Mouse (Mus musculus) MEL (cell line): ENCODE results near the gene Nipbl. TPM values are rescaled to one million over a fixed set of nuclear protein-coding genes. Genes with fewer than 3 reads are reported as not detected.
A peak's percentile ranks its signal among the peaks of the same experiment; 100 is the strongest.

Experiments
- DNase-seq: peaks from one replicate; pipeline ENCODE4 v3.0.0; 2011; ENCODE audit warnings: low read depth, low spot score
- H3K27ac ChIP-seq: 2 replicates; pipeline ENCODE4 v1.5.1; 2012; ENCODE audit warnings: low read depth, mild to moderate bottlenecking, control low read depth, low read length, moderate library complexity; ENCODE audit not compliant: control insufficient read depth
- H3K27me3 ChIP-seq, 2 experiments: fragments of 150-350 bp in 1 of 2; sonication (generic) in 1 of 2; 2 replicates each; pipeline ENCODE4 v1.6.1; 2012; ENCODE audit warnings: low read length in 2 of 2, mild to moderate bottlenecking in 2 of 2, improper control_type of control experiment in 1 of 2, moderate library complexity in 1 of 2; ENCODE audit not compliant: insufficient read depth in 2 of 2, control insufficient read depth in 1 of 2
- H3K36me3 ChIP-seq, 2 experiments: 2 replicates each; pipeline ENCODE4 v1.6.1; 2012 to 2014; ENCODE audit warnings: low read length in 2 of 2, improper control_type of control experiment in 1 of 2, inconsistent platforms in 1 of 2, mild to moderate bottlenecking in 1 of 2; ENCODE audit not compliant: insufficient read depth in 2 of 2, control insufficient read depth in 1 of 2
- H3K4me1 ChIP-seq, 2 experiments: fragments of 150-350 bp in 1 of 2; sonication (generic) in 1 of 2; 2 replicates each; pipeline ENCODE4 v1.6.1; 2012; ENCODE audit warnings: low read length in 2 of 2, improper control_type of control experiment in 1 of 2, mild to moderate bottlenecking in 1 of 2; ENCODE audit not compliant: insufficient read depth in 2 of 2, control insufficient read depth in 1 of 2
- H3K4me3 ChIP-seq, 2 experiments: fragments of 150-350 bp in 1 of 2; sonication (generic) in 1 of 2; 2 replicates each; pipeline ENCODE4 v1.5.1; 2012; ENCODE audit warnings: low read depth in 2 of 2, low read length in 2 of 2, mild to moderate bottlenecking in 2 of 2, moderate library complexity in 2 of 2, control low read depth in 1 of 2, improper control_type of control experiment in 1 of 2; ENCODE audit not compliant: control insufficient read depth in 1 of 2, insufficient read depth in 1 of 2
- H3K79me2 ChIP-seq: 2 replicates; pipeline ENCODE4 v1.6.1; 2012; ENCODE audit warnings: mild to moderate bottlenecking, low read length, moderate library complexity; ENCODE audit not compliant: control insufficient read depth, poor library complexity, insufficient read depth
- H3K9ac ChIP-seq: 2 replicates; pipeline ENCODE4 v1.6.1; 2012; ENCODE audit warnings: low read depth, mild to moderate bottlenecking, control low read depth, low read length, moderate library complexity; ENCODE audit not compliant: control insufficient read depth, poor library complexity, severe bottlenecking
- H3K9me3 ChIP-seq: fragments of 150-350 bp; sonication (generic); replicated peaks from 2 replicates; pipeline ENCODE4 v1.6.1; 2012; ENCODE audit warnings: mild to moderate bottlenecking, low read length, improper control_type of control experiment, moderate library complexity; ENCODE audit not compliant: insufficient read depth
- CHD1 ChIP-seq: IDR thresholded peaks from 2 replicates; pipeline ENCODE4 v1.6.1; 2012; ENCODE audit warnings: low read depth, mild to moderate bottlenecking, inconsistent platforms, low read length, improper control_type of control experiment
- CHD2 ChIP-seq: IDR thresholded peaks from 2 replicates; pipeline ENCODE4 v1.6.1; 2011; ENCODE audit warnings: low read length, improper control_type of control experiment
- CTCF ChIP-seq, 3 experiments: IDR thresholded peaks in 2 of 3; conservative IDR thresholded peaks in 1 of 3; 2 replicates each; pipeline ENCODE4 v1.5.1; 2011 to 2012; ENCODE audit warnings: low read length in 3 of 3, low read depth in 2 of 3, mild to moderate bottlenecking in 2 of 3, improper control_type of control experiment in 1 of 3, inconsistent platforms in 1 of 3, mixed read lengths in 1 of 3, moderate library complexity in 1 of 3; ENCODE audit not compliant: control insufficient read depth in 1 of 3, insufficient read depth in 1 of 3, poor library complexity in 1 of 3, severe bottlenecking in 1 of 3
- E2F4 ChIP-seq: IDR thresholded peaks from 2 replicates; pipeline ENCODE4 v1.6.1; 2011; ENCODE audit warnings: low read depth, low read length, improper control_type of control experiment, borderline replicate concordance
- ELF1 ChIP-seq: IDR thresholded peaks from 2 replicates; pipeline ENCODE4 v1.6.1; 2014; ENCODE audit warnings: low read depth, mild to moderate bottlenecking, inconsistent platforms, low read length, improper control_type of control experiment, moderate library complexity
- EP300 ChIP-seq, 2 experiments: IDR thresholded peaks; 2 replicates each; pipeline ENCODE4 v1.6.1; 2011; ENCODE audit warnings: improper control_type of control experiment in 2 of 2, low read length in 2 of 2, low read depth in 1 of 2, mild to moderate bottlenecking in 1 of 2
- ETS1 ChIP-seq: IDR thresholded peaks from 2 replicates; pipeline ENCODE4 v1.6.1; 2012; ENCODE audit warnings: low read depth, mild to moderate bottlenecking, inconsistent platforms, low read length, improper control_type of control experiment, moderate library complexity
- GABPA ChIP-seq: IDR thresholded peaks from 2 replicates; pipeline ENCODE4 v1.6.1; 2012; ENCODE audit warnings: low read depth, mild to moderate bottlenecking, inconsistent platforms, low read length, improper control_type of control experiment, moderate library complexity
- GATA1 ChIP-seq: IDR thresholded peaks from 2 replicates; pipeline ENCODE4 v1.6.1; 2011; ENCODE audit warnings: low read depth, low read length, improper control_type of control experiment
- HCFC1 ChIP-seq: IDR thresholded peaks from 2 replicates; pipeline ENCODE4 v1.6.1; 2012; ENCODE audit warnings: low read depth, mild to moderate bottlenecking, inconsistent platforms, low read length, improper control_type of control experiment, moderate library complexity
- JUND ChIP-seq: IDR thresholded peaks from 2 replicates; pipeline ENCODE4 v1.6.1; 2011; ENCODE audit warnings: low read depth, mild to moderate bottlenecking, improper control_type of control experiment, low read length
- MAX ChIP-seq: IDR thresholded peaks from 2 replicates; pipeline ENCODE4 v1.6.1; 2011; ENCODE audit warnings: low read length, improper control_type of control experiment
- MEF2A ChIP-seq: IDR thresholded peaks from 2 replicates; pipeline ENCODE4 v1.6.1; 2014; ENCODE audit warnings: low read depth, mild to moderate bottlenecking, inconsistent platforms, low read length, improper control_type of control experiment; ENCODE audit not compliant: poor library complexity, insufficient replicate concordance, severe bottlenecking; ENCODE audit errors: extremely low read depth
- MYB ChIP-seq: IDR thresholded peaks from 2 replicates; pipeline ENCODE4 v1.6.1; 2011; ENCODE audit warnings: mild to moderate bottlenecking, low read depth, low read length, improper control_type of control experiment
- MYC ChIP-seq: IDR thresholded peaks from 2 replicates; pipeline ENCODE4 v1.6.1; 2011; ENCODE audit warnings: low read depth, mild to moderate bottlenecking, low read length, improper control_type of control experiment, moderate library complexity
- NRF1 ChIP-seq: IDR thresholded peaks from 2 replicates; pipeline ENCODE4 v1.6.1; 2014; ENCODE audit warnings: low read depth, mild to moderate bottlenecking, inconsistent platforms, low read length, improper control_type of control experiment, moderate library complexity; ENCODE audit not compliant: poor library complexity, insufficient read depth, severe bottlenecking
- POLR2A ChIP-seq, 2 experiments: IDR thresholded peaks; 2 replicates each; pipeline ENCODE4 v1.6.1; 2011 to 2012; ENCODE audit warnings: low read length in 2 of 2, mild to moderate bottlenecking in 2 of 2, control low read depth in 1 of 2, improper control_type of control experiment in 1 of 2, low read depth in 1 of 2, moderate library complexity in 1 of 2; ENCODE audit not compliant: control insufficient read depth in 1 of 2, insufficient read depth in 1 of 2, poor library complexity in 1 of 2
- RAD21 ChIP-seq: IDR thresholded peaks from 2 replicates; pipeline ENCODE4 v1.6.1; 2011; ENCODE audit warnings: mild to moderate bottlenecking, low read depth, low read length, improper control_type of control experiment
- RCOR1 ChIP-seq: IDR thresholded peaks from 2 replicates; pipeline ENCODE4 v1.6.1; 2012; ENCODE audit warnings: low read depth, mild to moderate bottlenecking, inconsistent platforms, low read length, improper control_type of control experiment
- SIN3A ChIP-seq: IDR thresholded peaks from 2 replicates; pipeline ENCODE4 v1.6.1; 2012; ENCODE audit warnings: low read length, improper control_type of control experiment, inconsistent platforms
- SMC3 ChIP-seq: IDR thresholded peaks from 2 replicates; pipeline ENCODE4 v1.6.1; 2011; ENCODE audit warnings: low read depth, low read length, improper control_type of control experiment
- TAL1 ChIP-seq: IDR thresholded peaks from 2 replicates; pipeline ENCODE4 v1.6.1; 2012; ENCODE audit warnings: mild to moderate bottlenecking, inconsistent platforms, low read length, moderate library complexity, mixed read lengths
- TBP ChIP-seq: IDR thresholded peaks from 2 replicates; pipeline ENCODE4 v1.8.0; 2011; ENCODE audit warnings: low read depth, low read length, improper control_type of control experiment
- TCF12 ChIP-seq: IDR thresholded peaks from 2 replicates; pipeline ENCODE4 v1.6.1; 2014; ENCODE audit warnings: low read depth, mild to moderate bottlenecking, inconsistent platforms, low read length, improper control_type of control experiment, moderate library complexity
- UBTF ChIP-seq: IDR thresholded peaks from 2 replicates; pipeline ENCODE4 v1.6.1; 2012; ENCODE audit warnings: low read depth, mild to moderate bottlenecking, inconsistent platforms, low read length, improper control_type of control experiment, moderate library complexity, borderline replicate concordance; ENCODE audit not compliant: insufficient read depth
- USF1 ChIP-seq: IDR thresholded peaks from 2 replicates; pipeline ENCODE4 v1.6.1; 2014; ENCODE audit warnings: low read depth, mild to moderate bottlenecking, inconsistent platforms, low read length, improper control_type of control experiment, moderate library complexity
- ZKSCAN1 ChIP-seq: IDR thresholded peaks from 2 replicates; pipeline ENCODE4 v1.6.1; 2012; ENCODE audit warnings: low read depth, mild to moderate bottlenecking, inconsistent platforms, low read length, improper control_type of control experiment, moderate library complexity
- ZMIZ1 ChIP-seq: IDR thresholded peaks from 2 replicates; pipeline ENCODE4 v1.6.1; 2012; ENCODE audit warnings: low read depth, mild to moderate bottlenecking, inconsistent platforms, low read length, improper control_type of control experiment, moderate library complexity
- ZNF384 ChIP-seq: IDR thresholded peaks from 2 replicates; pipeline ENCODE4 v1.6.1; 2012; ENCODE audit warnings: low read depth, mild to moderate bottlenecking, inconsistent platforms, low read length, improper control_type of control experiment
- polyA plus RNA-seq, 2 experiments: library from polyadenylated mRNA; stranded (reverse) in 1 of 2; unstranded in 1 of 2; fragments of >175 nt in 1 of 2; fragments of >200 nt in 1 of 2; gene quantifications; 2 replicates each; pipeline versions ENCODE4 v1.2.1 to v1.2.4; 2012; ENCODE audit warnings: low replicate concordance in 2 of 2, low read depth in 1 of 2; ENCODE audit not compliant: insufficient read length in 2 of 2, insufficient read depth in 1 of 2, missing spikeins in 1 of 2
- total RNA-seq: library from RNA; depleted of rRNA; stranded (reverse); fragments of 300-350 nt; gene quantifications from 2 replicates; pipeline ENCODE4 v1.2.3, GENCODE M21; 2012

The Nipbl gene
- total and polyA plus RNA-seq, 3 experiments = 21.8 to 66.3 (median 35.6) TPM

GRCm38 (mm10) chr15:8411168-8411837, 33.0 kb downstream of the Nipbl start:
- Histone ChIP-seq H3K79me2 (peaks cover 36% of the 10 kb centered on the region), H3K9ac (peak overlapping the region; percentile 51; the same call in 1 of the 2 replicates), H3K4me3 (peak overlapping the region in 1 of 2 experiments; percentile 49; a peak in 2 of 4 replicates), H3K36me3 (peaks cover 0 to 63% of the 10 kb centered on the region in 2 experiments; a peak in 2 of 4 replicates), H3K27ac (peak overlapping the region; percentile 93), H3K9me3 (no peaks in the 10 kb centered on the region)
- peak; percentile 89 for DNase-seq
- TF ChIP-seq TCF12 = peak; percentile 97
- peak; percentile 97 for TF ChIP-seq RCOR1
- TF ChIP-seq RAD21 = no peak
- TF ChIP-seq NRF1 = no peak
- TF ChIP-seq MYB = peak; percentile 90
- peak; percentile 53; the same call in 1 of the 2 replicates for TF ChIP-seq TBP
- no peak for TF ChIP-seq CTCF (IDR thresholded peaks at IDR 0.05 in 2 of 3, conservative IDR thresholded peaks at IDR 0.05 in 1 of 3; ENCODE audit: control insufficient read depth in 1 of 3, insufficient read depth in 1 of 3, low read depth in 2 of 3, low read length in 3 of 3, poor library complexity in 1 of 3, severe bottlenecking in 1 of 3)
- TF ChIP-seq E2F4 = no peak
- TF ChIP-seq CHD1 = peak; percentile 96
- TF ChIP-seq GABPA = peak; percentile 48; the same call in 1 of the 2 replicates
- peak; percentile 98 to 100 for TF ChIP-seq EP300 (IDR thresholded peaks at IDR 0.05; ENCODE audit: low read depth in 1 of 2, low read length in 2 of 2)
- no peak; the same call in 1 of the 2 replicates for TF ChIP-seq ZNF384
- TF ChIP-seq GATA1 = peak; percentile 100
- TF ChIP-seq SMC3 = no peak
- no peak for TF ChIP-seq ZKSCAN1
- no peak for TF ChIP-seq MAX
- TF ChIP-seq USF1 = 0 out of 2 replicates have a peak, but pooled peaks have one; percentile 24
- TF ChIP-seq HCFC1 = peak; percentile 37; the same call in 1 of the 2 replicates
- peak; percentile 80 for TF ChIP-seq MYC
- TF ChIP-seq ELF1 = peak; percentile 15; the same call in 1 of the 2 replicates
- peak; percentile 91 for TF ChIP-seq SIN3A
- peak in 1 of 2 experiments; percentile 35; a peak in 1 of 4 replicates for TF ChIP-seq POLR2A (IDR thresholded peaks at IDR 0.05; ENCODE audit: control insufficient read depth in 1 of 2, insufficient read depth in 1 of 2, low read depth in 1 of 2, low read length in 2 of 2, poor library complexity in 1 of 2)
- no peak for TF ChIP-seq UBTF
- peak; percentile 96 for TF ChIP-seq ETS1
- TF ChIP-seq MEF2A = peak; percentile 21; the same call in 1 of the 2 replicates
- peak; percentile 41; the same call in 1 of the 2 replicates for TF ChIP-seq CHD2
- TF ChIP-seq TAL1 = peak; percentile 78
- no peak for TF ChIP-seq ZMIZ1
- TF ChIP-seq JUND = no peak
- TF ChIP-seq, all 39 proteins: peak for 18
- Histone ChIP-seq H3K27me3 (no peaks in the 10 kb centered on the region), H3K4me1 (peaks cover 36 to 63% of the 10 kb centered on the region in 2 experiments)
